Mouse (Mus musculus) liver, embryonic 14.5 days (tissue): ENCODE results near the gene Baiap2l2. TPM values are rescaled to one million over a fixed set of nuclear protein-coding genes. Genes with fewer than 3 reads are reported as not detected.
"Not testable (repeated sequence)": the region's sequence is repeated elsewhere in the genome, so short reads cannot be mapped to it uniquely, and the experiment has no call there.

Experiments
- ATAC-seq: fragments of 200-750 bp; cut with Nextera tagmentation; 2 replicates; pipeline ENCODE4 v1.8.0; 2017; ENCODE audit warnings: moderate number of reproducible peaks, mild to moderate bottlenecking, moderate library complexity; ENCODE audit not compliant: insufficient read depth
- DNase-seq, 3 experiments: peaks; one replicate each; pipeline ENCODE4 v3.0.0-alpha.2; 2012 to 2013; ENCODE audit warnings: low read depth in 3 of 3, low spot score in 3 of 3
- H3K27ac ChIP-seq: fragments of 300-500 bp; sonication (generic); 2 replicates; pipeline ENCODE4 v1.5.1; 2014; ENCODE audit warnings: moderate library complexity, mild to moderate bottlenecking, control low read depth, inconsistent platforms
- H3K27me3 ChIP-seq: fragments of 300-500 bp; sonication (generic); 2 replicates; pipeline ENCODE4 v1.6.1; 2014; ENCODE audit warnings: mild to moderate bottlenecking, low read length, moderate library complexity; ENCODE audit not compliant: control insufficient read depth, insufficient read depth
- H3K36me3 ChIP-seq: fragments of 300-500 bp; sonication (generic); replicated peaks from 2 replicates; pipeline ENCODE4 v1.6.1; 2014; ENCODE audit warnings: low read depth; ENCODE audit not compliant: control insufficient read depth, insufficient read depth
- H3K4me1 ChIP-seq, 2 experiments: fragments of 200-500 bp in 1 of 2; fragments of 300-500 bp in 1 of 2; sonication (generic) in 1 of 2; replicated peaks; 2 replicates each; pipeline ENCODE4 v1.6.1; 2012 to 2014; ENCODE audit warnings: antibody characterized with exemption in 1 of 2, inconsistent platforms in 1 of 2, low read length in 1 of 2; ENCODE audit not compliant: control insufficient read depth in 2 of 2, insufficient read depth in 2 of 2
- H3K4me2 ChIP-seq: fragments of 300-500 bp; sonication (generic); 2 replicates; pipeline ENCODE4 v1.6.1; 2014; ENCODE audit warnings: low read depth, mild to moderate bottlenecking, control low read depth, moderate library complexity
- H3K4me3 ChIP-seq, 2 experiments: fragments of 200-500 bp in 1 of 2; fragments of 300-500 bp in 1 of 2; sonication (generic) in 1 of 2; 2 replicates each; pipeline ENCODE4 v1.5.1; 2012 to 2014; ENCODE audit warnings: low read depth in 2 of 2, low read length in 2 of 2, mild to moderate bottlenecking in 2 of 2, control low read depth in 1 of 2, inconsistent platforms in 1 of 2, moderate library complexity in 1 of 2; ENCODE audit not compliant: insufficient read depth in 1 of 2
- H3K9ac ChIP-seq: fragments of 300-500 bp; sonication (generic); replicated peaks from 2 replicates; pipeline ENCODE4 v1.6.1; 2014; ENCODE audit warnings: mild to moderate bottlenecking, control low read depth, moderate library complexity
- H3K9me3 ChIP-seq: fragments of 300-500 bp; sonication (generic); 2 replicates; pipeline ENCODE4 v1.6.1; 2016; ENCODE audit warnings: low read length, mixed read lengths; ENCODE audit not compliant: control insufficient read depth
- CTCF ChIP-seq: IDR thresholded peaks from 2 replicates; pipeline ENCODE4 v1.5.1; 2016; ENCODE audit warnings: antibody characterized with exemption, low read depth, control low read depth
- EP300 ChIP-seq: IDR thresholded peaks from 2 replicates; pipeline ENCODE4 v1.6.1; 2016; ENCODE audit warnings: antibody characterized with exemption, low read depth
- WGBS: fragments of 180-500 bp; shearing (Covaris S2); extraction: QIAGEN DNeasy Blood & Tissue Kit; methylation state at CpG from one replicate; pipeline ENCODE4 v1.1.7; 2014; ENCODE audit not compliant: insufficient replicate concordance; 5-methylcytosine and 5-hydroxymethylcytosine counted together
- polyA plus RNA-seq, 2 experiments: library from polyadenylated mRNA; depleted of rRNA in 1 of 2; stranded (reverse) in 1 of 2; unstranded in 1 of 2; fragments of >200 nt; fragmentation: Nextera tagmentation in 1 of 2; extraction: Ambion mirVana in 1 of 2; gene quantifications; 2 replicates each; pipeline versions ENCODE4 v1.2.1 to v1.2.3; 2012 to 2014

The Baiap2l2 gene
- polyA plus RNA-seq, 2 experiments, result 1.2 to 3.9 TPM

GRCm38 (mm10) chr15:79242574-79243233 is 42.6 kb downstream of the Baiap2l2 start:
- H3K4me2 ChIP-seq, result no peak overlapping the region
- DNase-seq (no peak), ATAC-seq (peak; percentile 44)
- TF ChIP-seq EP300, result no peak
- TF ChIP-seq CTCF, result no peak
- no peaks in the 10 kb centered on the region for H3K27me3 ChIP-seq
- 69% methylated on average over 13 of the region's 13 CpGs for WGBS
- H3K36me3 ChIP-seq, result peaks cover 2% of the 10 kb centered on the region; the same call in 1 of the 2 replicates
- H3K9ac ChIP-seq, result no peak overlapping the region
- no peaks in the 10 kb centered on the region for H3K9me3 ChIP-seq
- H3K4me3 ChIP-seq, result no peak overlapping the region
- H3K27ac ChIP-seq, result no peak overlapping the region
- no peaks in the 10 kb centered on the region; a peak in 1 of 4 replicates for H3K4me1 ChIP-seq

- no peak for TF ChIP-seq CTCF
- TF ChIP-seq EP300, result no peak
- 71% methylated on average over 6 of the region's 6 CpGs for WGBS
- Histone ChIP-seq H3K4me3 (no peak overlapping the region), H3K4me2 (no peak overlapping the region), H3K9me3 (no peaks in the 10 kb centered on the region), H3K27ac (no peak overlapping the region), H3K27me3 (no peaks in the 10 kb centered on the region), H3K36me3 (no peaks in the 10 kb centered on the region; the same call in 1 of the 2 replicates), H3K4me1 (no peaks in the 10 kb centered on the region), H3K9ac (no peak overlapping the region)
- ATAC-seq (no peak), DNase-seq (no peak)
These were observed 47.3 kb downstream of the Baiap2l2 start for GRCm38 (mm10) chr15:79238036-79238435.

- ATAC-seq (no peak), DNase-seq (no peak)
- TF ChIP-seq CTCF (no peak), EP300 (no peak)
- Histone ChIP-seq H3K36me3 (no peaks in the 10 kb centered on the region), H3K4me1 (no peaks in the 10 kb centered on the region), H3K4me2 (no peak overlapping the region), H3K9me3 (no peaks in the 10 kb centered on the region), H3K4me3 (no peak overlapping the region), H3K27ac (no peak overlapping the region), H3K27me3 (no peaks in the 10 kb centered on the region), H3K9ac (no peak overlapping the region)
- 74% methylated on average over 9 of the region's 9 CpGs for WGBS
These were observed 50.1 kb downstream of the Baiap2l2 start for GRCm38 (mm10) chr15:79235268-79235667.

GRCm38 (mm10) chr15:79229058-79229821 is 56.1 kb downstream of the Baiap2l2 start, which contains the start of the genes Pick1 and Gm49486:
Pick1 (plus strand) TSS chr15:79229173.
Gm49486 (plus strand) TSS chr15:79229391.
- Histone ChIP-seq H3K4me2 (peak within 1 kb of the TSS; percentile 99), H3K36me3 (no peaks in the 10 kb centered on the region), H3K27me3 (no peaks in the 10 kb centered on the region), H3K4me1 (peaks cover 6 to 7% of the 10 kb centered on the region in 2 experiments), H3K4me3 (peak within 1 kb of the TSS; percentile 74 to 76), H3K9ac (peak within 1 kb of the TSS; percentile 76), H3K27ac (peak within 1 kb of the TSS; percentile 63), H3K9me3 (no peaks in the 10 kb centered on the region)
- TF ChIP-seq CTCF, result 0 out of 2 replicates have a peak, but pooled peaks have one; percentile 21
- no peak for TF ChIP-seq EP300
- ATAC-seq (peak; percentile 79), DNase-seq (peak; percentile 63 to 73 (median 71))
- under 1% methylated on average over 49 of the region's 51 CpGs for WGBS

GRCm38 (mm10) chr15:79225780-79226179 is 59.6 kb downstream of the Baiap2l2 start:
- not testable (repeated sequence) for DNase-seq, H3K36me3 ChIP-seq, H3K27ac ChIP-seq, ATAC-seq, H3K4me3 ChIP-seq, H3K4me1 ChIP-seq, H3K27me3 ChIP-seq, H3K9me3 ChIP-seq, H3K9ac ChIP-seq, H3K4me2 ChIP-seq
- TF ChIP-seq CTCF, result peak; percentile 22; the same call in 1 of the 2 replicates
- WGBS, result 38% methylated on average over 2 of the region's 2 CpGs
